Mouse (Mus musculus): ENCODE measurements around the gene Usp47.

- no peak for TF ChIP-seq CTCF (conservative IDR thresholded peaks at IDR 0.05; ENCODE audit: insufficient read depth, insufficient read length, low read depth, low read length)
- no peak for TF ChIP-seq POLR2A (IDR thresholded peaks at IDR 0.05; ENCODE audit: low read depth, low read length)
Measured at GRCm38 (mm10) chr7:112030594-112030993, 7.3 kb downstream of the Usp47 start.
